ENCODE assay signal across 26 mouse cellular contexts in the genomic region with DNA sequence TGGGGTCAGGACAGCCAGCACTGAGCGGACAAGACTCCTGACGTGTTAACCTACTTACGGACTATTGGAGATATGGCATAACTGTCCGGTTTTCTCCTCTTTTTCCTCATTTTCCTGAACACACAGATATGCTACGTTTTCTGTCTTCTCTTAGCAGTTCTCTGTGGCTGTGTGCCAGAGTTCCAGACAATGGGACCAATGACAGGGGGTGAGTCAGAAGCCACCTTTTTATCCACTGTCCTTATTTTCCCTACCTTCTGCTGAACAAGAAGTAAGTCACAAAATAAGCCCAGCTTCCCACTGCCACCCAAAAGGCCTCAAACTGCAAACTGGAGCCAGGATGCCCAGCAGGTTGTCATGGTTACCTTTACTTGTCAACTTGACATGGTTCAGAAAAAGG.
A peak's percentile ranks its signal among the peaks of the same experiment; 100 is the strongest.
DNase-seq lines count a peak whose midpoint lies in the region; ATAC-seq and TF ChIP-seq lines count a peak whose summit lies in the region.
"Had no signal": no experiment of that assay in that cellular context is flagged by ENCODE, and none has a peak within 500 bp of the region (broad histone marks: within the 10 kb centered on the region; RNA-seq: fewer than 3 reads in every experiment).

No protein-coding gene starts in this region.

- no peaks in the 10 kb centered on the region for H3K36me3 ChIP-seq in neural tube, embryonic 15.5 days
- H3K36me3 ChIP-seq: embryonic facial prominence, embryonic 15.5 days; limb, embryonic 15.5 days; lung, embryonic 15.5 days; midbrain, embryonic 13.5 days; neural tube, embryonic 12.5 days had no signal

- H3K27ac ChIP-seq in neural tube, embryonic 15.5 days (replicated peaks), result no peak overlapping the region
- H3K27ac ChIP-seq: embryonic facial prominence, embryonic 15.5 days; hindbrain, embryonic 14.5 days; layer of hippocampus, adult 2 months; limb, embryonic 15.5 days; liver, embryonic 14.5 days; lung, embryonic 15.5 days; midbrain, embryonic 13.5 days; neural tube, embryonic 12.5 days had no signal

- no peaks in the 10 kb centered on the region for H3K4me1 ChIP-seq in neural tube, embryonic 15.5 days
- H3K4me1 ChIP-seq in lung, adult 2 months (ENCODE audit: control insufficient read depth, insufficient read depth, low read length), result no peaks in the 10 kb centered on the region
- H3K4me1 ChIP-seq: limb, embryonic 15.5 days; megakaryocyte, embryonic 14.5 days; neural tube, embryonic 12.5 days had no signal

- intact Hi-C loops in left cerebral cortex, postnatal 14 days (cut with DNase I), result no loop called here
- intact Hi-C loops in left cerebral cortex, postnatal 36 days (cut with DNase I), result no loop called here

- TF ChIP-seq POLR2A in lung, adult 2 months (IDR thresholded peaks at IDR 0.05; ENCODE audit: borderline replicate concordance, extremely low read depth, low read depth, low read length), result no peak

- no peak overlapping the region for H3K9ac ChIP-seq in neural tube, embryonic 15.5 days (replicated peaks)
- H3K9ac ChIP-seq: embryonic facial prominence, embryonic 15.5 days; hindbrain, embryonic 14.5 days; limb, embryonic 15.5 days; liver, embryonic 14.5 days; lung, embryonic 15.5 days; midbrain, embryonic 13.5 days; neural tube, embryonic 12.5 days had no signal

- ATAC-seq in neural tube, embryonic 15.5 days (ENCODE audit: low FRiP score), result no peak
- ATAC-seq: CD4-positive, CD25-positive, alpha-beta regulatory T cell, adult 4 months; inflammation-experienced regulatory T-cells, adult 6 months; midbrain, embryonic 13.5 days had no signal

- no peaks in the 10 kb centered on the region for H3K9me3 ChIP-seq in neural tube, embryonic 15.5 days (replicated peaks)
- H3K9me3 ChIP-seq: embryonic facial prominence, embryonic 15.5 days; limb, embryonic 15.5 days; lung, embryonic 15.5 days; megakaryocyte, embryonic 14.5 days; midbrain, embryonic 13.5 days; neural tube, embryonic 12.5 days had no signal

- no peaks in the 10 kb centered on the region for H3K27me3 ChIP-seq in neural tube, embryonic 15.5 days (replicated peaks)
- H3K27me3 ChIP-seq: embryonic facial prominence, embryonic 15.5 days; limb, embryonic 15.5 days; lung, embryonic 15.5 days; megakaryocyte, embryonic 14.5 days; midbrain, embryonic 13.5 days; neural tube, embryonic 12.5 days had no signal

- no peak for TF ChIP-seq CTCF in lung, adult 2 months (IDR thresholded peaks at IDR 0.05; ENCODE audit: insufficient read depth, low read length)

- DNase-seq in cerebellum, adult 18-20 months, result peak; percentile 23 to 34
- DNase-seq in cerebellum, postnatal 4 days (ENCODE audit: low spot score in 2 of 2), result no peak
- peak; percentile 2 to 18 for DNase-seq in left cerebral cortex, postnatal 14 days (ENCODE audit: low spot score in 2 of 2)
- no peak for DNase-seq in left cerebral cortex, postnatal 36 days (ENCODE audit: low spot score in 2 of 2)
- peak; percentile 73 for DNase-seq in brain, adult 2 months (ENCODE audit: low read depth, low spot score)
- peak; percentile 11 for DNase-seq in cerebellum, adult 9-11 months
- no peak for DNase-seq in lung, adult 2 months
- DNase-seq: adrenal gland, postnatal 25 days; gastrocnemius, postnatal 36 days; kidney, adult 8-10 months; left cerebral cortex, postnatal 4 days; lung, postnatal 36 days; retina, postnatal 1 day; thymus, postnatal 36 days had no signal

- 86% methylated on average over 5 of the region's 5 CpGs for WGBS in neural tube, embryonic 15.5 days
- 84% methylated on average over 5 of the region's 5 CpGs for WGBS in lung, adult 2 months

- no peak overlapping the region for H3K4me3 ChIP-seq in neural tube, embryonic 15.5 days (replicated peaks)
- H3K4me3 ChIP-seq in lung, adult 2 months (replicated peaks; ENCODE audit: extremely low read depth, low read depth, low read length), result no peak overlapping the region
- H3K4me3 ChIP-seq: embryonic facial prominence, embryonic 15.5 days; layer of hippocampus, adult 2 months; limb, embryonic 15.5 days; lung, embryonic 15.5 days; megakaryocyte, embryonic 14.5 days; midbrain, embryonic 13.5 days; neural tube, embryonic 12.5 days had no signal

- no peak overlapping the region for H3K4me2 ChIP-seq in neural tube, embryonic 15.5 days
- H3K4me2 ChIP-seq: embryonic facial prominence, embryonic 15.5 days; hindbrain, embryonic 14.5 days; limb, embryonic 15.5 days; lung, embryonic 15.5 days; midbrain, embryonic 13.5 days; neural tube, embryonic 12.5 days had no signal

Comparison
In these comparisons a context has a peak if more than half of its experiments do, and no peak if none do; other contexts are left out.
1. DNase-seq: peak in cerebellum, adult 18-20 months (2 of 2), left cerebral cortex, postnatal 14 days (2 of 2), brain, adult 2 months (single experiment) and cerebellum, adult 9-11 months (single experiment); none in cerebellum, postnatal 4 days (0 of 2), left cerebral cortex, postnatal 36 days (0 of 2) and lung, adult 2 months (single experiment).